Mouse (Mus musculus) cerebellum, adult 9-11 months (tissue): ENCODE measurements around the gene Cfl1.

Source experiments
- DNase-seq: peaks from one replicate; pipeline ENCODE4 v3.0.0; 2022

Gene Cfl1

DNA sequence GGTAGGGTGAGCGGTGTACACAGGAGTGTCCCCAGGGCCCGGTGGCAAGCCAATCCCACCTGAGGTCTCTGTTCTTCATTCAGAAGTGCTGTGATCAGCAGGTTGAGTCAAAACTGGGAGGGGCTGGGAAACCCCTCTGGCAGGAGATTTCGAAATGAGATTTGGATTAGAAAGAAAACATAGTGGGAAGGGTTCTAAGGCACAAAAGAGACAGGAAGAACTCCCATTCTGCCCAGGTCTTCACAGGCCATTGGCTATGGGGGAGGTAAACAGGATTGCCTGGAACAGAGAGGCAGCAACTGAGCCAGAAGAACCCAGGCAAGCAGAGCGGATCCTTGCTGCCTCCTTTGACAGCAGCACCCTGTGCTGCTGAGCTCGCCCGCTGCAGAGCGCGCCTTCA, 48.5 kb downstream of the Cfl1 start:
- DNase-seq: no peak

DNA sequence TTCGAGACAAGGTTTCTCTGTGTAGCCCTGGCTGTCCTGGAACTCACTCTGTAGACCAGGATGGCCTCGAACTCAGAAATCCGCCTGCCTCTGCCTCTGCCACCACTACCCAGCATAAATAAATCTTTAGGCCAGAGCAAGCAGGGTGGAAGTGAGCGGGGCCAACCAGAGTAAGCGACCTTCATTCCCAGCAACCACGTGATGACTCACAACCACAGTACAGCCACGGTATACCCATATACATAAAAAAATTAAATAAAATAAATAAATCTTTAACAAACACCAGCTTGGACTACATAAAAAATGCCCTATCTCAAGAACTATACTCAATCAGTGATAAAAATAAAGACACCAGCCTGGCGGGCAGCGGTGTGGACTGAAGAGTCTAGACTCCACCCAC, 53.1 kb downstream of the Cfl1 start:
- no peak for DNase-seq

DNA sequence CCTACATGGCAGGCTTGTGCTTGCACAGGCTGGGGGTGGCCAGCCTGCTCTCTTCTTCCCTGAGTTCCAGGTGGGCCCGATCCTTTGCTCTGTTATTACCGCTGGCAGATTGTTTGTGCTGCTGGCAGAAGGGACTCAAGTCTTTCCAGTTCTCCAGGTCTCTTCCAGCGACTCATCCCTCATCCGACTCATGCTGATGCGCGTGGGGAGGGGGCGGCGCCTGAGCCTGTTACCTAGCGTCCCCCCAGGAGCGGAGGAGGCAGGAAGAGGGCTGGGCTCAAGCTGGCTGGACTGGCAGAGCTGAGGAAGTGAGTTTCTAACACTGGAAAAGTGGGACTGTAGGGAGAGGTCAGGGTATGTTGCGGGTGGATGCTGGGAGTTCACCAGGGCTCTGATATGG, 53.8 kb downstream of the Cfl1 start:
- no peak for DNase-seq
